Mouse (Mus musculus): Measurements from ENCODE around the gene Krtap4-2. TPM values are rescaled to one million over a fixed set of nuclear protein-coding genes. Genes with fewer than 3 reads are reported as not detected.

Gene Krtap4-2
- total and polyA plus RNA-seq, 3 experiments, result not detected

DNA sequence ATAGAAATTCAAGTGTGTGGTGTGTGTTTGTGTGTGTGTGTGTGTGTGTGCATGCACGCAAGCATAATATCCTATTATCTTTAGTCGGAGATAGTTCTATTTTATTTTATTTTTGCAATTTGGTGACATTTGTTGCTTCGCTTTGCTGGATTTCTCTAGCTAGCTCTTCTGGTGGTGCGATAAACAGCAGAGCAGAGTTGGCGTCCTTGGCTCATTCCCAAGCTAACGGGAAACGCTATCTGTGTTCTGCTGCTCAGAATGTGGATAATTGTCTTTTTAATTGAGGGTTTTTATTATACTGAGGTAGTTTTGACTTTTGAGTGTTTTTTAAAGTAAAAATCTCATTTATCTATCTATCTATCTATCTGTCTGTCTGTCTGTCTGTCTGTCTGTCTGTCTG lies 49.8 kb downstream of the Krtap4-2 start:
- DNase-seq, result no peak

Other genes starting within 250 kb of the Krtap4-2 start
Only the 30 nearest of the 39 such genes appear.
- gene Krt23, start 141.9 kb downstream of the Krtap4-2 start, total RNA-seq (2021), result not detected
- gene Krt23, start 141.9 kb downstream of the Krtap4-2 start, polyA plus RNA-seq (2012; rRNA removed), result 0.12 TPM in 1 of 2 replicates, not detected in the other
- not detected for gene Krt39, start 113.7 kb downstream of the Krtap4-2 start, total RNA-seq (2021)
- gene Krt39, start 113.7 kb downstream of the Krtap4-2 start, polyA plus RNA-seq (2012; rRNA removed), result not detected in 2 replicates
- not detected for gene Krt40, start 91.9 kb downstream of the Krtap4-2 start, total RNA-seq (2021)
- not detected in 2 replicates for gene Krt40, start 91.9 kb downstream of the Krtap4-2 start, polyA plus RNA-seq (2012; rRNA removed)
- gene Krtap3-3, start 84.2 kb downstream of the Krtap4-2 start, total RNA-seq (2021), result not detected
- gene Krtap3-3, start 84.2 kb downstream of the Krtap4-2 start, polyA plus RNA-seq (2012; rRNA removed), result not detected in 2 replicates
- not detected for gene Krtap3-2, start 78.2 kb downstream of the Krtap4-2 start, total RNA-seq (2021)
- not detected in 2 replicates for gene Krtap3-2, start 78.2 kb downstream of the Krtap4-2 start, polyA plus RNA-seq (2012; rRNA removed)
- gene Gm11939, start 75.6 kb downstream of the Krtap4-2 start, total RNA-seq (2021), result not detected
- not detected in 2 replicates for gene Gm11939, start 75.6 kb downstream of the Krtap4-2 start, polyA plus RNA-seq (2012; rRNA removed)
- gene Krtap3-1, start 68.5 kb downstream of the Krtap4-2 start, total RNA-seq (2021), result not detected
- not detected in 2 replicates for gene Krtap3-1, start 68.5 kb downstream of the Krtap4-2 start, polyA plus RNA-seq (2012; rRNA removed)
- gene Krtap1-5, start 54.1 kb downstream of the Krtap4-2 start, total RNA-seq (2021), result not detected
- gene Krtap1-5, start 54.1 kb downstream of the Krtap4-2 start, polyA plus RNA-seq (2012; rRNA removed), result not detected in 2 replicates
- not detected for gene Krtap1-4, start 51.4 kb downstream of the Krtap4-2 start, total RNA-seq (2021)
- gene Krtap1-4, start 51.4 kb downstream of the Krtap4-2 start, polyA plus RNA-seq (2012; rRNA removed), result not detected in 2 replicates
- not detected for gene Krtap1-3, start 43.7 kb downstream of the Krtap4-2 start, total RNA-seq (2021)
- gene Krtap1-3, start 43.7 kb downstream of the Krtap4-2 start, polyA plus RNA-seq (2012; rRNA removed), result not detected in 2 replicates
- not detected for gene Krtap9-3, start 37.0 kb downstream of the Krtap4-2 start, total RNA-seq (2021)
- not detected in 2 replicates for gene Krtap9-3, start 37.0 kb downstream of the Krtap4-2 start, polyA plus RNA-seq (2012; rRNA removed)
- not detected for gene Gm11938, start 31.8 kb downstream of the Krtap4-2 start, total RNA-seq (2021)
- gene Gm11938, start 31.8 kb downstream of the Krtap4-2 start, polyA plus RNA-seq (2012; rRNA removed), result not detected in 2 replicates
- gene Gm11937, start 24.9 kb downstream of the Krtap4-2 start, total RNA-seq (2021), result not detected
- gene Gm11937, start 24.9 kb downstream of the Krtap4-2 start, polyA plus RNA-seq (2012; rRNA removed), result not detected in 2 replicates
- gene Krtap2-4, start 20.2 kb downstream of the Krtap4-2 start, total RNA-seq (2021), result not detected
- gene Krtap2-4, start 20.2 kb downstream of the Krtap4-2 start, polyA plus RNA-seq (2012; rRNA removed), result not detected in 2 replicates
- gene Gm11562, start 14.6 kb downstream of the Krtap4-2 start, total RNA-seq (2021), result not detected
- gene Gm11562, start 14.6 kb downstream of the Krtap4-2 start, polyA plus RNA-seq (2012; rRNA removed), result not detected in 2 replicates
- gene Krtap4-1, start 6.8 kb downstream of the Krtap4-2 start, total RNA-seq (2021), result not detected
- not detected in 2 replicates for gene Krtap4-1, start 6.8 kb downstream of the Krtap4-2 start, polyA plus RNA-seq (2012; rRNA removed)
- gene Krtap4-7, start 9.0 kb upstream of the Krtap4-2 start, total RNA-seq (2021), result not detected
- gene Krtap4-7, start 9.0 kb upstream of the Krtap4-2 start, polyA plus RNA-seq (2012; rRNA removed), result not detected in 2 replicates
- gene Gm11555, start 15.2 kb upstream of the Krtap4-2 start, total RNA-seq (2021), result not detected
- not detected in 2 replicates for gene Gm11555, start 15.2 kb upstream of the Krtap4-2 start, polyA plus RNA-seq (2012; rRNA removed)
- gene Gm11563, start 23.9 kb upstream of the Krtap4-2 start, total RNA-seq (2021), result not detected
- gene Gm11563, start 23.9 kb upstream of the Krtap4-2 start, polyA plus RNA-seq (2012; rRNA removed), result not detected in 2 replicates
- not detected for gene Krtap4-6, start 30.9 kb upstream of the Krtap4-2 start, total RNA-seq (2021)
- gene Krtap4-6, start 30.9 kb upstream of the Krtap4-2 start, polyA plus RNA-seq (2012; rRNA removed), result not detected in 2 replicates
- not detected for gene Gm14190, start 55.7 kb upstream of the Krtap4-2 start, total RNA-seq (2021)
- not detected in 2 replicates for gene Gm14190, start 55.7 kb upstream of the Krtap4-2 start, polyA plus RNA-seq (2012; rRNA removed)
- not detected for gene Gm14180, start 99.2 kb upstream of the Krtap4-2 start, total RNA-seq (2021)
- gene Gm14180, start 99.2 kb upstream of the Krtap4-2 start, polyA plus RNA-seq (2012; rRNA removed), result not detected in 2 replicates
- gene Gm11595, start 137.8 kb upstream of the Krtap4-2 start, total RNA-seq (2021), result not detected
- gene Gm11595, start 137.8 kb upstream of the Krtap4-2 start, polyA plus RNA-seq (2012; rRNA removed), result not detected in 2 replicates
- not detected for gene Krtap4-8, start 145.6 kb upstream of the Krtap4-2 start, total RNA-seq (2021)
- gene Krtap4-8, start 145.6 kb upstream of the Krtap4-2 start, polyA plus RNA-seq (2012; rRNA removed), result not detected in 2 replicates
- not detected for gene Krtap4-9, start 150.1 kb upstream of the Krtap4-2 start, total RNA-seq (2021)
- gene Krtap4-9, start 150.1 kb upstream of the Krtap4-2 start, polyA plus RNA-seq (2012; rRNA removed), result not detected in 2 replicates
- not detected for gene Gm11596, start 158.4 kb upstream of the Krtap4-2 start, total RNA-seq (2021)
- not detected in 2 replicates for gene Gm11596, start 158.4 kb upstream of the Krtap4-2 start, polyA plus RNA-seq (2012; rRNA removed)
- gene Gm11569, start 163.8 kb upstream of the Krtap4-2 start, total RNA-seq (2021), result not detected
- not detected in 2 replicates for gene Gm11569, start 163.8 kb upstream of the Krtap4-2 start, polyA plus RNA-seq (2012; rRNA removed)
- gene Gm11554, start 169.4 kb upstream of the Krtap4-2 start, total RNA-seq (2021), result not detected
- not detected in 2 replicates for gene Gm11554, start 169.4 kb upstream of the Krtap4-2 start, polyA plus RNA-seq (2012; rRNA removed)
- gene Krtap4-13, start 174.8 kb upstream of the Krtap4-2 start, total RNA-seq (2021), result not detected
- not detected in 2 replicates for gene Krtap4-13, start 174.8 kb upstream of the Krtap4-2 start, polyA plus RNA-seq (2012; rRNA removed)
- not detected for gene Gm11564, start 180.6 kb upstream of the Krtap4-2 start, total RNA-seq (2021)
- gene Gm11564, start 180.6 kb upstream of the Krtap4-2 start, polyA plus RNA-seq (2012; rRNA removed), result not detected in 2 replicates

Data from adrenal gland, adult 2 months (tissue).